Mouse (Mus musculus) liver, adult 10 weeks (tissue): ENCODE results near the gene Etv4. TPM values are rescaled to one million over a fixed set of nuclear protein-coding genes. Genes with fewer than 3 reads are reported as not detected.

Experiments used
- polyA plus RNA-seq: library from polyadenylated mRNA; stranded (reverse); fragments of 350-450 nt; fragmentation: Illumina TruSeq; extraction: RNeasy Lipid Tissue Mini Kit (QIAGEN cat#74804); gene quantifications from one replicate; pipeline ENCODE4 v1.2.3, GENCODE M21; 2014; ENCODE audit warnings: low read depth, low replicate concordance

Gene Etv4
- not detected for polyA plus RNA-seq

DNA sequence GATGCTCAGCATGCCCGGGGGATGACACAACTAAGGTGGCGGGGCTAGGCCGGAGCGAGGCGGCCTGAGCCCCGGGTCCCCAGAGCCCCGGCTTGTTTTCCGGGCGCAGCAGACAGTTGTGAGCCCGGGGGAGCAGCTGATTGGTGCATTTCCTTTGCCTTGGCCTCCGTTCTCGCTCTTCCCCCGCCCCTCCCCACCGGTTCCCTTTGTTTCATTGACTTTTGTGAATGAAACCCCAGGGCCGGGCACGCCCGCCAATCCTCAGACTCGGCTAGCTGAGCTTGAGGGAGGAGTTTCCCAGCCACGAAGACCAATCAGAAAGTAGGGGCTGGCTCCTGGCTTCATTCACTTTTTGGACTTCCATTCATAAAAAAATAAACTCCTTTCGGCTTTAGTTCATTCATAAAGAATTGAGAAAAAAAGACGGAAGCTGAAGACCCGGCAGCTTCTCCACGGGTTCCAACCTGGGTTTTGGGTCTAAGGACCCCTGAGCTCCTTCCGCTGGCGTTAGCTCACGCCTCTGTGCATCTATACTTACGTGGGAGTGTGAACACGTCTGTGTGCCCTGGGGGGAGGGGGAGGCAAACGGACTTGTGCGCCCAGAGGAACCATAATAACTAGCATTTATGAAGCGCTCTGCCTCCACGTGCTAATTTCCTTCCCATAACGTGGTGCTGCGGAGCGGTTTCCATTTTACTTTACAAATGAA lies at the start of gene Etv4:
Gene Etv4 (minus strand): TSS at position 229 of the 709 bp plus-strand sequence.

DNA sequence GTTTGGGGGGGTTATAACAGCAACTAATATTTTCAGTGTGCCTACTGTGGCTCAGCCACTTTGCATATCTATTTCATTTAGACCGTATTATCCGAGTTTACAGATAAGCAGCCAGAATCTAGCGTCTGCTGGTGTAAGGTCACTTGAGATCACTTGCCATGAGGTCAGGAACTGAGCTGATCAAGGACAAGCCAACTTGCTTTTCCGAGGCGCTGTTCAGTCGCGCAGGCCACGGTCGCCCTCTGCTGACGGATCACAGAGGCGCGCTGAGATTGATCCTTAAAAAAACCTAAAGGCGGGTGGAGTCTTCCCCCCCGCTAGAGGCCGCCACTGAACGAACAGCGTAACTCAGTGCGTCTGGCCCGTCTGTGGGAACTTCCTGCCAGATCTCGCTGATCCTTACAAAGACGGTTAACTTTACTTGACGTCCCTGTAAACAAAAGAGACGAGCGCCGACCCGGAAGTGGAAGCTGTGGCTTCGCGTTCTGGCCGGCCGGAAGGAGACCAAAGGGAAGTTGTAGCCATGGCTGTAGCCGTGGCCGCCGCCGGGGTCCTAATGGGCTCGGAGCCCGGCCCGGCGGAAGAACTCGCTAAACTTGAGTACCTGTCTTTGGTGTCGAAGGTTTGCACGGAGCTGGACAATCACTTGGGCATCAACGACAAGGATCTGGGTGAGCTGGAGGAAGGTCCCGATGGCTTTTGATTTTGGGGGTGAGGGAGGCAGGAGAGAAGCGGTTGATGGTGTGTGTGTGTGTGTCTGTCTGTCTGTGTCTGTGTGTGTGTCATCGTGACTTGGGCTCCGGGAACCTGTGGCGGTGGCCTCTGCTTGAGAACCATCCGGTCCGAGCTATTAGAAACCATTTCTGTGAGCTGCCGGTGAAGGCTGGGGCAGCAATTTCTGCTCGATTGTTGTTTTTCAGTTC lies 52.4 kb downstream of the Etv4 start, which contains the start of gene Dhx8:
Gene Dhx8 (plus strand): TSS at position 402 of the 923 bp plus-strand sequence.

Other genes with a start within 250 kb of the Etv4 start
- 0.58 TPM for gene Brca1, start 233.4 kb downstream of the Etv4 start, polyA plus RNA-seq
- gene Nbr1, start 233.2 kb downstream of the Etv4 start, polyA plus RNA-seq, result 155 TPM
- gene Tmem106a, start 203.1 kb downstream of the Etv4 start, polyA plus RNA-seq, result 6.0 TPM
- not detected for gene Gm11634, start 186.1 kb downstream of the Etv4 start, polyA plus RNA-seq
- gene Rdm1, start 158.2 kb downstream of the Etv4 start, polyA plus RNA-seq, result 2.7 TPM
- gene Arl4d, start 119.8 kb downstream of the Etv4 start, polyA plus RNA-seq, result 17.2 TPM
- 6.9 TPM for gene Dhx8, start 52.5 kb downstream of the Etv4 start, polyA plus RNA-seq
- gene Meox1, start 109.0 kb upstream of the Etv4 start, polyA plus RNA-seq, result not detected
- gene Sost, start 181.6 kb upstream of the Etv4 start, polyA plus RNA-seq, result not detected
- gene Cfap97d1, start 198.9 kb upstream of the Etv4 start, polyA plus RNA-seq, result not detected
- 14.0 TPM for gene Dusp3, start 201.6 kb upstream of the Etv4 start, polyA plus RNA-seq
- gene Mpp3, start 243.1 kb upstream of the Etv4 start, polyA plus RNA-seq, result not detected